13 mouse cellular contexts compared by ENCODE assay signal in genomic region chr13:30729245-30729644, GRCm38 (mm10). TPM values are rescaled to one million over a fixed set of nuclear protein-coding genes. Genes with fewer than 3 reads are reported as not detected.
DNase-seq lines count a peak whose midpoint lies in the region; ATAC-seq and TF ChIP-seq lines count a peak whose summit lies in the region.
"Had no signal": no experiment of that assay in that cellular context is flagged by ENCODE, and none has a peak within 500 bp of the region (broad histone marks: within the 10 kb centered on the region; RNA-seq: fewer than 3 reads in every experiment).

No protein-coding gene starts in this region.

- no peaks in the 10 kb centered on the region for H3K27me3 ChIP-seq in cerebellum, adult 2 months (ENCODE audit: control insufficient read depth, insufficient read depth, low read length)
- no peaks in the 10 kb centered on the region for H3K27me3 ChIP-seq in midbrain, embryonic 13.5 days
- H3K27me3 ChIP-seq: hindbrain, embryonic 15.5 days; stomach, embryonic 15.5 days had no signal

- H3K4me3 ChIP-seq in cerebellum, adult 2 months (replicated peaks; ENCODE audit: insufficient read depth, low read depth, low read length), result no peak overlapping the region
- H3K4me3 ChIP-seq in midbrain, embryonic 13.5 days (replicated peaks), result no peak overlapping the region
- H3K4me3 ChIP-seq: hindbrain, embryonic 15.5 days; limb, embryonic 10.5 days; megakaryocyte, embryonic 14.5 days; stomach, embryonic 15.5 days had no signal

- no peaks in the 10 kb centered on the region for H3K9me3 ChIP-seq in midbrain, embryonic 13.5 days
- H3K9me3 ChIP-seq: hindbrain, embryonic 15.5 days; limb, embryonic 10.5 days; megakaryocyte, embryonic 14.5 days; stomach, embryonic 15.5 days had no signal

- DNase-seq in cerebellum, adult 2 months, result no peak
- no peak for DNase-seq in cerebellum, adult 18-20 months
- DNase-seq in retina, postnatal 1 day, result peak; percentile 21
- no peak for DNase-seq in retina, embryonic 14.5 days (ENCODE audit: low spot score)
- peak; percentile 66 for DNase-seq in kidney, adult 9 months
- peak; percentile 26 for DNase-seq in yolk sac, embryonic 10.5 days (ENCODE audit: low spot score)
- DNase-seq: cerebellum, postnatal 25 days had no signal

- H3K9ac ChIP-seq in midbrain, embryonic 13.5 days (replicated peaks), result no peak overlapping the region
- H3K9ac ChIP-seq: hindbrain, embryonic 15.5 days; stomach, embryonic 15.5 days had no signal

- H3K27ac ChIP-seq in cerebellum, adult 2 months (ENCODE audit: insufficient read depth, low read length), result no peak overlapping the region
- H3K27ac ChIP-seq in midbrain, embryonic 13.5 days, result no peak overlapping the region
- H3K27ac ChIP-seq: hindbrain, embryonic 15.5 days; limb, embryonic 10.5 days; stomach, embryonic 15.5 days had no signal

- no peaks in the 10 kb centered on the region for H3K4me1 ChIP-seq in cerebellum, adult 2 months (ENCODE audit: control insufficient read depth, insufficient read depth, low read length)
- H3K4me1 ChIP-seq in midbrain, embryonic 13.5 days (replicated peaks), result peaks cover 6% of the 10 kb centered on the region
- H3K4me1 ChIP-seq: megakaryocyte, embryonic 14.5 days had no signal

- no peaks in the 10 kb centered on the region for H3K36me3 ChIP-seq in midbrain, embryonic 13.5 days
- H3K36me3 ChIP-seq: hindbrain, embryonic 15.5 days; limb, embryonic 10.5 days; stomach, embryonic 15.5 days had no signal

- no peak for TF ChIP-seq POLR2A in cerebellum, adult 2 months (IDR thresholded peaks at IDR 0.05; ENCODE audit: borderline replicate concordance, insufficient read depth, low read length)

- 0 out of 2 replicates have a peak, but pooled peaks have one; percentile 8 for TF ChIP-seq CTCF in cerebellum, adult 2 months (IDR thresholded peaks at IDR 0.05; ENCODE audit: borderline replicate concordance, insufficient read depth, low read depth, low read length)

- no peak overlapping the region for H3K4me2 ChIP-seq in midbrain, embryonic 13.5 days (replicated peaks)
- H3K4me2 ChIP-seq: hindbrain, embryonic 15.5 days; stomach, embryonic 15.5 days had no signal

- 24% methylated on average over 6 of the region's 6 CpGs for WGBS in cerebellum, adult 2 months
- WGBS in midbrain, embryonic 13.5 days, result 66% methylated on average over 6 of the region's 6 CpGs

- no peak for ATAC-seq in midbrain, embryonic 13.5 days
- ATAC-seq in cerebellum, adult (ENCODE audit: insufficient number of reproducible peaks, low FRiP score, low TSS enrichment), result no peak

RNA-seq across cellular contexts. Expression of gene Irf4, which starts 19.8 kb away (rescaled TPM):
- polyA plus RNA-seq in cerebellum, adult 2 months (2012; rRNA removed), result 0.11 and 0.15 TPM in 2 replicates
- 0.07 and 0.08 TPM in 2 replicates for polyA plus RNA-seq in midbrain, embryonic 13.5 days (2015; fragmentation: Nextera tagmentation; extraction: Ambion mirVana)
- polyA plus RNA-seq: limb, embryonic 10.5 days had no signal

Comparison
In these comparisons a context has a peak if more than half of its experiments do, and no peak if none do; other contexts are left out.
1. DNase-seq: peak in retina, postnatal 1 day (single experiment), kidney, adult 9 months (single experiment) and yolk sac, embryonic 10.5 days (single experiment); none in cerebellum, adult 2 months (0 of 2), cerebellum, adult 18-20 months (0 of 2) and retina, embryonic 14.5 days (single experiment).